Mouse (Mus musculus) midbrain, embryonic 12.5 days (tissue): ENCODE results near the gene Kcnq4. TPM values are rescaled to one million over a fixed set of nuclear protein-coding genes. Genes with fewer than 3 reads are reported as not detected.

ENCODE experiments used
- microRNA counts: library from miRNA; unstranded; fragments of <30 nt; microRNA quantifications from one replicate; lab custom pipeline; 2017
- microRNA-seq: library from miRNA; unstranded; fragments of <30 nt; microRNA quantifications from one replicate; pipeline ENCODE4, GENCODE M21; 2017
- polyA plus RNA-seq: library from polyadenylated mRNA; unstranded; fragments of >200 nt; fragmentation: Nextera tagmentation; extraction: Ambion mirVana; gene quantifications from 2 replicates; pipeline ENCODE4 v1.2.1, GENCODE M21; 2016

The Kcnq4 gene
- polyA plus RNA-seq, 1 experiment from 2014 or later: 3.7 TPM

MicroRNAs within 50 kb of the gene (microRNA counts, 519-probe panel; counts per million panel counts)
- not detected for microRNA mmu-miR-30e (lab: Ali Mortazavi, UCI)

Small RNAs within 50 kb of the gene (microRNA-seq; reads per million reads assigned to microRNA genes)
- 76.6 reads per million, percentile 47 among the genes with 10 or more reads in this experiment for gene Mir30c-1
- not detected for gene Mir30e
- not detected for gene Mir30f

Other genes with a start within 250 kb of the Kcnq4 start
- gene Slfnl1, start 216.4 kb downstream of the Kcnq4 start, polyA plus RNA-seq: 0.10 TPM in 1 of 2 replicates, not detected in the other
- gene Ctps, start 178.3 kb downstream of the Kcnq4 start, polyA plus RNA-seq: 102 and 106 TPM in 2 replicates
- gene Gm8439, start 159.9 kb downstream of the Kcnq4 start, polyA plus RNA-seq: not detected in 2 replicates
- gene Cited4, start 82.0 kb downstream of the Kcnq4 start, polyA plus RNA-seq: 5.3 and 5.4 TPM in 2 replicates
- gene Nfyc, start 83.0 kb upstream of the Kcnq4 start, polyA plus RNA-seq: 100 and 108 TPM in 2 replicates
- 6.9 and 9.1 TPM in 2 replicates for gene Rims3, start 106.2 kb upstream of the Kcnq4 start, polyA plus RNA-seq
- 34.6 and 34.8 TPM in 2 replicates for gene Exo5, start 176.4 kb upstream of the Kcnq4 start, polyA plus RNA-seq
- gene Zfp69, start 203.1 kb upstream of the Kcnq4 start, polyA plus RNA-seq: 11.2 and 12.2 TPM in 2 replicates